ENCODE assay signal across 25 mouse cellular contexts in genomic region chr3:11213996-11214395, GRCm38 (mm10).
A peak's percentile ranks its signal among the peaks of the same experiment; 100 is the strongest.
DNase-seq lines count a peak whose midpoint lies in the region; ATAC-seq and TF ChIP-seq lines count a peak whose summit lies in the region.
"Had no signal": no experiment of that assay in that cellular context is flagged by ENCODE, and none has a peak within 500 bp of the region (broad histone marks: within the 10 kb centered on the region; RNA-seq: fewer than 3 reads in every experiment).

No protein-coding gene starts in this region.

- TF ChIP-seq CTCF in midbrain, postnatal 0 days (IDR thresholded peaks at IDR 0.05) = no peak

- no peak overlapping the region for H3K4me2 ChIP-seq in midbrain, postnatal 0 days (ENCODE audit: low read depth, low read length, poor library complexity, severe bottlenecking)
- H3K4me2 ChIP-seq in hindbrain, embryonic 11.5 days (replicated peaks; ENCODE audit: low read depth, low read length) = no peak overlapping the region
- H3K4me2 ChIP-seq: forebrain, embryonic 15.5 days had no signal

- no peaks in the 10 kb centered on the region for H3K36me3 ChIP-seq in midbrain, embryonic 10.5 days
- H3K36me3 ChIP-seq in midbrain, postnatal 0 days (ENCODE audit: insufficient read depth, low read length) = no peaks in the 10 kb centered on the region
- no peaks in the 10 kb centered on the region for H3K36me3 ChIP-seq in hindbrain, embryonic 11.5 days (ENCODE audit: control insufficient read depth, insufficient read depth, low read length)
- H3K36me3 ChIP-seq: forebrain, embryonic 15.5 days; heart, embryonic 10.5 days; heart, embryonic 13.5 days; hindbrain, embryonic 12.5 days; hindbrain, embryonic 15.5 days had no signal

- no peak overlapping the region for H3K9ac ChIP-seq in midbrain, postnatal 0 days (replicated peaks; ENCODE audit: low read length, poor library complexity, severe bottlenecking)
- H3K9ac ChIP-seq in hindbrain, embryonic 11.5 days (ENCODE audit: low read depth, low read length) = no peak overlapping the region
- H3K9ac ChIP-seq: forebrain, embryonic 15.5 days; heart, embryonic 13.5 days; hindbrain, embryonic 12.5 days; hindbrain, embryonic 15.5 days had no signal

- H3K9me3 ChIP-seq in midbrain, embryonic 10.5 days (replicated peaks) = no peaks in the 10 kb centered on the region
- no peaks in the 10 kb centered on the region for H3K9me3 ChIP-seq in midbrain, postnatal 0 days (ENCODE audit: low read length)
- no peaks in the 10 kb centered on the region for H3K9me3 ChIP-seq in hindbrain, embryonic 11.5 days (ENCODE audit: control insufficient read depth, low read length)
- H3K9me3 ChIP-seq: forebrain, embryonic 15.5 days; heart, embryonic 10.5 days; heart, embryonic 13.5 days; hindbrain, embryonic 12.5 days; hindbrain, embryonic 15.5 days had no signal

- H3K27me3 ChIP-seq in midbrain, embryonic 10.5 days (ENCODE audit: low read depth, poor library complexity, severe bottlenecking) = no peaks in the 10 kb centered on the region
- H3K27me3 ChIP-seq in midbrain, postnatal 0 days (ENCODE audit: insufficient read depth, low read length) = no peaks in the 10 kb centered on the region
- H3K27me3 ChIP-seq in hindbrain, embryonic 11.5 days (ENCODE audit: control insufficient read depth, insufficient read depth, low read length) = no peaks in the 10 kb centered on the region
- H3K27me3 ChIP-seq: forebrain, embryonic 15.5 days; heart, embryonic 13.5 days; hindbrain, embryonic 12.5 days; hindbrain, embryonic 15.5 days; Patski had no signal

- 90% methylated on average over 2 of the region's 2 CpGs for WGBS in midbrain, embryonic 10.5 days
- WGBS in midbrain, postnatal 0 days = 84% methylated on average over 2 of the region's 2 CpGs
- 89% methylated on average over 2 of the region's 2 CpGs for WGBS in hindbrain, embryonic 11.5 days

- no peak for ATAC-seq in midbrain, postnatal 0 days (ENCODE audit: low FRiP score)
- ATAC-seq in hindbrain, embryonic 11.5 days (ENCODE audit: low FRiP score) = no peak
- ATAC-seq: activated CD4-positive, CD25-positive, alpha-beta regulatory T cell, adult 4 months; forebrain, embryonic 15.5 days; intestine, postnatal 0 days; Patski had no signal

- peaks cover 25% of the 10 kb centered on the region for H3K4me1 ChIP-seq in midbrain, embryonic 10.5 days
- no peaks in the 10 kb centered on the region for H3K4me1 ChIP-seq in midbrain, postnatal 0 days (ENCODE audit: insufficient read depth, low read length)
- H3K4me1 ChIP-seq in hindbrain, embryonic 11.5 days (replicated peaks; ENCODE audit: control insufficient read depth, insufficient read depth, low read length) = no peaks in the 10 kb centered on the region
- H3K4me1 ChIP-seq: heart, embryonic 10.5 days; heart, embryonic 13.5 days; hindbrain, embryonic 12.5 days; hindbrain, embryonic 15.5 days had no signal

- DNase-seq in midbrain, embryonic 10.5 days (ENCODE audit: low spot score) = no peak
- DNase-seq in midbrain, postnatal 0 days (ENCODE audit: low spot score) = no peak
- DNase-seq in ES-CJ7 (ENCODE audit: low read depth, low spot score) = peak; percentile 82
- DNase-seq in ZHBTc4 (ENCODE audit: low read depth, low spot score) = peak; percentile 72
- DNase-seq in ovary, postnatal 10 days (ENCODE audit: low spot score) = no peak
- no peak for DNase-seq in hindbrain, embryonic 11.5 days (ENCODE audit: low spot score)
- DNase-seq: adrenal gland, adult 8-10 months; adrenal gland, postnatal 25 days; B cell, adult 2 months; cerebellum, adult 11-12 months; cerebellum, adult 8-10 months; cerebellum, postnatal 14 days; gastrocnemius, postnatal 25 days; heart, adult 2 months; heart, postnatal 14 days; heart, postnatal 4 days; kidney, adult 2 months had no signal

- H3K27ac ChIP-seq in midbrain, embryonic 10.5 days (replicated peaks) = peak overlapping the region; percentile 78; the same call in 1 of the 2 replicates
- no peak overlapping the region for H3K27ac ChIP-seq in midbrain, postnatal 0 days (ENCODE audit: low read depth, low read length)
- H3K27ac ChIP-seq in hindbrain, embryonic 11.5 days (ENCODE audit: low read depth, low read length) = no peak overlapping the region
- H3K27ac ChIP-seq: forebrain, embryonic 15.5 days; heart, adult 2 months; heart, embryonic 10.5 days; heart, embryonic 13.5 days; hindbrain, embryonic 12.5 days; hindbrain, embryonic 15.5 days had no signal

- no peak overlapping the region for H3K4me3 ChIP-seq in midbrain, embryonic 10.5 days
- no peak overlapping the region for H3K4me3 ChIP-seq in midbrain, postnatal 0 days (ENCODE audit: low read depth, low read length)
- no peak overlapping the region for H3K4me3 ChIP-seq in hindbrain, embryonic 11.5 days (ENCODE audit: low read depth, low read length)
- H3K4me3 ChIP-seq: forebrain, embryonic 15.5 days; heart, adult 2 months; hindbrain, embryonic 12.5 days had no signal

Comparison
In these comparisons a context has a peak if more than half of its experiments do, and no peak if none do; other contexts are left out.
1. DNase-seq: peak in ES-CJ7 (single experiment) and ZHBTc4 (single experiment); none in midbrain, embryonic 10.5 days (single experiment), midbrain, postnatal 0 days (single experiment), ovary, postnatal 10 days (single experiment) and hindbrain, embryonic 11.5 days (single experiment).